Mouse (Mus musculus) stomach, embryonic 16.5 days (tissue): ENCODE data around the gene Synpo2. TPM values are rescaled to one million over a fixed set of nuclear protein-coding genes. Genes with fewer than 3 reads are reported as not detected.

ENCODE experiments used
- ATAC-seq: fragments of 200-750 bp; cut with Nextera tagmentation; 2 replicates; pipeline ENCODE4 v1.8.0; 2017; ENCODE audit warnings: moderate number of reproducible peaks, moderate TSS enrichment; ENCODE audit not compliant: insufficient read depth, low FRiP score
- H3K27ac ChIP-seq: fragments of 300-500 bp; sonication (generic); 2 replicates; pipeline ENCODE4 v1.5.1; 2014; ENCODE audit warnings: low read length
- H3K27me3 ChIP-seq: fragments of 300-500 bp; sonication (generic); 2 replicates; pipeline ENCODE4 v1.6.1; 2014; ENCODE audit warnings: low read length, control low read depth, mixed read lengths; ENCODE audit not compliant: control insufficient read depth, insufficient read depth
- H3K36me3 ChIP-seq: fragments of 300-500 bp; sonication (generic); 2 replicates; pipeline ENCODE4 v1.6.1; 2014; ENCODE audit warnings: low read length; ENCODE audit not compliant: control insufficient read depth, insufficient read depth
- H3K4me1 ChIP-seq: fragments of 300-500 bp; sonication (generic); 2 replicates; pipeline ENCODE4 v1.6.1; 2014; ENCODE audit warnings: low read length, control low read depth, mixed read lengths; ENCODE audit not compliant: control insufficient read depth, insufficient read depth
- H3K4me2 ChIP-seq: fragments of 300-500 bp; sonication (generic); 2 replicates; pipeline ENCODE4 v1.6.1; 2014; ENCODE audit warnings: low read depth, low read length, mixed read lengths
- H3K4me3 ChIP-seq: fragments of 300-500 bp; sonication (generic); replicated peaks from 2 replicates; pipeline ENCODE4 v1.5.1; 2014; ENCODE audit warnings: mild to moderate bottlenecking, low read length
- H3K9ac ChIP-seq: fragments of 300-500 bp; sonication (generic); 2 replicates; pipeline ENCODE4 v1.6.1; 2014; ENCODE audit warnings: low read length
- H3K9me3 ChIP-seq: fragments of 300-500 bp; sonication (generic); replicated peaks from 2 replicates; pipeline ENCODE4 v1.6.1; 2016; ENCODE audit warnings: low read length, control low read depth; ENCODE audit not compliant: control insufficient read depth
- WGBS: fragments of 180-500 bp; shearing (Covaris S2); extraction: QIAGEN DNeasy Blood & Tissue Kit; methylation state at CpG from one replicate; pipeline ENCODE4 v1.1.7; 2014; 5-methylcytosine and 5-hydroxymethylcytosine counted together
- polyA plus RNA-seq: library from polyadenylated mRNA; unstranded; fragments of >200 nt; fragmentation: Nextera tagmentation; extraction: Ambion mirVana; gene quantifications from 2 replicates; pipeline ENCODE4 v1.2.1, GENCODE M21; 2015

Synpo2 gene
- polyA plus RNA-seq = 38.7 and 38.9 TPM in 2 replicates

- Histone ChIP-seq H3K4me2 (peak within 1 kb of the TSS; percentile 63), H3K9me3 (no peaks in the 10 kb centered on the region), H3K4me3 (peak within 1 kb of the TSS; percentile 63), H3K36me3 (no peaks in the 10 kb centered on the region), H3K27ac (peak within 1 kb of the TSS; percentile 64), H3K4me1 (0 out of 2 replicates have a peak, but pooled peaks cover 6% of the 10 kb centered on the region), H3K27me3 (no peaks in the 10 kb centered on the region), H3K9ac (peak within 1 kb of the TSS; percentile 72)
- ATAC-seq = peak; percentile 78; the same call in 1 of the 2 replicates
- under 1% methylated on average over 20 of the region's 20 CpGs for WGBS
Measured at GRCm38 (mm10) chr3:123235921-123236320, at the start of gene Synpo2. Synpo2 (minus strand) TSS chr3:123236149.

DNA sequence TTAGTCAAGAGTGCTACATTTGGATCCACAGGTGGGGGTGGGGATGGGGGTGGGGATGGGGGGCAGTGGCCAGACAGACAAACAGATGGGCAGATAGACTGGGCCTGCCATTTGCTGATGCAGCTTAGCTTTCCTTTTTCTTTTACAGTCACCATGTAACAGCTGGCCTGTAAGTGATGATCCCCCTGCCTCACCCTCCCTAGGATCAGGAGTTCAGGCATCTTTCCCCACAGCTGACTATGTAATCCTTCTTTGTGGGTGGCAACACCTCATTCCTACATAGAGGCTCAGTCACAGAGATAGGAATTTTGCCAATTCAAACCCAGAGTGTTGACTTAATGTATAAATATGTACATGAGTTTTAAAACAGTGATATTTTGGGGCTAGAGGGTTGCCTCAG lies 49.7 kb upstream of the Synpo2 start:
- ATAC-seq = no peak
- no peak overlapping the region for H3K4me2 ChIP-seq
- peaks cover 17% of the 10 kb centered on the region for H3K36me3 ChIP-seq
- no peaks in the 10 kb centered on the region for H3K9me3 ChIP-seq
- H3K27ac ChIP-seq = no peak overlapping the region
- no peaks in the 10 kb centered on the region for H3K27me3 ChIP-seq
- no peak overlapping the region for H3K4me3 ChIP-seq
- peaks cover 5% of the 10 kb centered on the region for H3K4me1 ChIP-seq
- no peak overlapping the region for H3K9ac ChIP-seq

DNA sequence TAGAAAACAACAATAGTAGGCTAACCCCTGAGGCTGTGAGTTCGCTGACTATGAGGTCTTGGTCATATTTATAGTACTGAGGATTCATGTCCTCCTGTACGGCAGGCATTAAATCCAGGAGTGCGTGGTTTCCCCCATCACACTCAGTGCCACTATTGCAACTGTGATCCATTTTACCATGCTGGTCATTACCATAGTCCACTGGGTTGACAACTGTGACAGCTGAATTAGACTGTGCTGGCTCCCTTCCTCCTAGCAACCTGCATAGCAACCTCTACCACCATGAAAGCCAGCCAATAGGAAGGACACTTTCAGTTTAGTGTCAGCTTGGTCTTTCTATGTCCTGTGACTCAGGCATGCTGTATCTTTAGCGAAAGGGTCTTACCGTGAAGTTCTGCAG lies 48.3 kb upstream of the Synpo2 start:
- Histone ChIP-seq H3K9ac (no peak overlapping the region), H3K36me3 (peaks cover 17% of the 10 kb centered on the region), H3K9me3 (no peaks in the 10 kb centered on the region), H3K4me2 (no peak overlapping the region), H3K27me3 (no peaks in the 10 kb centered on the region), H3K27ac (no peak overlapping the region), H3K4me3 (no peak overlapping the region), H3K4me1 (peaks cover 5% of the 10 kb centered on the region)
- 93% methylated on average over 5 of the region's 5 CpGs for WGBS
- ATAC-seq = no peak

GRCm38 (mm10) chr3:123282866-123283615 lies 47.1 kb upstream of the Synpo2 start:
- Histone ChIP-seq H3K9ac (no peak overlapping the region), H3K4me2 (no peak overlapping the region), H3K27ac (no peak overlapping the region), H3K4me1 (peaks cover 3% of the 10 kb centered on the region), H3K9me3 (no peaks in the 10 kb centered on the region), H3K36me3 (peaks cover 22% of the 10 kb centered on the region), H3K4me3 (no peak overlapping the region), H3K27me3 (no peaks in the 10 kb centered on the region)
- no peak for ATAC-seq
- WGBS = 79% methylated on average over 12 of the region's 12 CpGs

DNA sequence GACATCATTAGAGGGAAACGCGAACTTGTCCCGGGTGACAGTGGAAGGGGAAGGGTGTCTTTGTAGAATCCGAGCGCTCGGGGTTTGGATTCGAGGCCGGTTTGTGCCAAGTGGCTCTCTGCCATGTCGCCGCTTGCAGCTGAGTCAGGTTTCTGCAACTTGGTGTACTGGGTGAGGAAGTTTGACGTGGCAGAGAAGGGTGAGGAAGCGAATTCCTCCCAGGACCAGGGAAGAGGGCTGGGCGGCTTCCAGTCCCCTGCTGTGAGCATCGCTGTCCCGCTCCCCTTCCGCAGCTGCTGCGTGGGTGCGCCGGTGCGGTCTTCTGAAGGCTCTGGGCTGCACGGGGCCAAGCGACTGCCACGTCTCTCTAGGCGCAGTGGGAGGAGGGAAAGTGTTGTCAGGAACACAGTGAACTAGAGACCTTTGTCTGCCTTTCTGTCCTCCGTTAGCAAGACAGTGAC lies 31.8 kb upstream of the Synpo2 start:
- Histone ChIP-seq H3K36me3 (peaks cover 17% of the 10 kb centered on the region), H3K9me3 (no peaks in the 10 kb centered on the region), H3K4me1 (peaks cover 10% of the 10 kb centered on the region), H3K27ac (peak overlapping the region; percentile 90), H3K9ac (peak overlapping the region; percentile 93), H3K4me2 (peak overlapping the region; percentile 56), H3K27me3 (no peaks in the 10 kb centered on the region), H3K4me3 (peak overlapping the region; percentile 84)
- peak; percentile 67 for ATAC-seq
- 0% methylated on average over 25 of the region's 25 CpGs for WGBS

DNA sequence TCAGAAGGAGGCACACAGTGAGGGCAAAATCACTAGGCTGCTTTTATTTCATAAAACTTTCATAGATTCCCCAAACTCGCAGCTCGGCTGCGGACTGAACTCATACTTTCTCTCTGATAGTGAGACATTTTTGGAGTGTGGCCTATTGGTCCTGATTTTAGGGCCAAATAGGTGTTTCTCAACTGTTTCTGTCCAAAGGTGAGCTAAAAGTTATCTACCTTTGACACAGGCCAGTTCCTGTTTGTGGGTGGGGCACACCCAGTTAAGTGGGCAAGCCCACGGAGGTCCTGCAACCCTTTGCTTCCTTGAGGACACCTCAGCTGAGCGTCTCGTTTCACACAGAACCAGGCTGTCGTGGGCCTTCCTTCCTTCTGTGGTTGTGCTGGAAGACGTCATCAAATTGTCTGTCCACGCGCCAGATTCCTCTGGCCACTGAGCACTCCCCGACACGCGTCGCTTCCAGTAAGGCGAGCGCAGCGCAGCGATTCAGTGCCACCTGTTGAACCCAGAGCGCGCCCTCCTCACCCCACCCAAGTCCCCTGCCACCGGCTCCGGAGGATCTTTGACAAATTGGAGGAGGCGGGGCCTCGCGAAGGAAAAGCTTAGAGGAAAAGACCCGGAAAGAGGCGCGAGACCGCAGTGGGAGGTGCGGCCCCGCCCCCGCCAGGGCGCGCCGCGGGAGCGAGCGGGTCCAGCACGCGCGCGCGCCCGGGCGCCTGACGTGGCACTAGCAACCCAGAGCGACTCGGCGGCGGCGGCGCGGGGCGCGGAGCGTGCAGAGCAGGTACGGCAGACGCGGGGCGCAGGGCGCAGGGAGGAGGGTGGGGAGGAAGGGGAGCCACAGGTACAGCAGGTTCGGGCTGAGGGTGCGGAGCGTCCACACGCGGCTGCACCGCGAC lies 31.1 kb upstream of the Synpo2 start, which contains the start of gene Sec24d:
Gene Sec24d, plus strand, starts transcription at position 703 of the 899 bp plus-strand sequence.
- no peaks in the 10 kb centered on the region for H3K9me3 ChIP-seq
- 2% methylated on average over 68 of the region's 68 CpGs for WGBS
- H3K27me3 ChIP-seq = no peaks in the 10 kb centered on the region
- peak; percentile 94 for ATAC-seq
- H3K9ac ChIP-seq = peak within 1 kb of the TSS; percentile 93
- peak within 1 kb of the TSS; percentile 84 for H3K4me3 ChIP-seq
- H3K4me1 ChIP-seq = peaks cover 10% of the 10 kb centered on the region
- peak within 1 kb of the TSS; percentile 56 for H3K4me2 ChIP-seq
- peaks cover 11% of the 10 kb centered on the region for H3K36me3 ChIP-seq
- peak within 1 kb of the TSS; percentile 90 for H3K27ac ChIP-seq

DNA sequence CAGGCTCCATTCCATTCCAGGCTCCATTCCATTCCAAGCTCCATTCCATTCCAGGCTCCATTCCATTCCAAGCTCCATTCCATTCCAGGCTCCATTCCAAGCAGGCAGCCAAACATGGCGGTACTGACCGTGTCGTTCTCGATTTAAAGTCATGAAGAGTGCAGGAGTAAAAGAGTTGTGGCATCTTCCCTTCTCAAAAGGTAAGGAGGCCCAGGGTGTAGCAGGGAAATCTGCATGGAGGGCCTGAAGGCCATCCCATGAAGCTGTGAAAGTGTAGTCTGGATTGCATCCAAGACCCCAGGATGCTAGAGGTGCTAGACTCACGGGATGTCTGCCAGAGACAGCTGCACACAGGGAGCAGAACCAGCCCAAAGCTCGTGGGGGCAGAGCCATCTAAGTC lies 28.8 kb upstream of the Synpo2 start:
- Histone ChIP-seq H3K27ac (no peak overlapping the region), H3K4me2 (peak overlapping the region; percentile 33), H3K9me3 (no peaks in the 10 kb centered on the region), H3K9ac (peak overlapping the region; percentile 31; the same call in 1 of the 2 replicates), H3K4me1 (peaks cover 7% of the 10 kb centered on the region; the same call in 1 of the 2 replicates), H3K27me3 (no peaks in the 10 kb centered on the region), H3K36me3 (peaks cover under 1% of the 10 kb centered on the region), H3K4me3 (peak overlapping the region; percentile 41)
- ATAC-seq = no peak
- 30% methylated on average over 6 of the region's 6 CpGs for WGBS

GRCm38 (mm10) chr3:123258709-123259108 lies 22.8 kb upstream of the Synpo2 start:
- Histone ChIP-seq H3K4me1 (no peaks in the 10 kb centered on the region), H3K4me2 (no peak overlapping the region), H3K27ac (no peak overlapping the region), H3K9ac (no peak overlapping the region), H3K27me3 (no peaks in the 10 kb centered on the region), H3K36me3 (no peaks in the 10 kb centered on the region), H3K9me3 (no peaks in the 10 kb centered on the region), H3K4me3 (no peak overlapping the region)
- WGBS = 65% methylated on average over 4 of the region's 4 CpGs
- ATAC-seq = no peak
